Mouse (Mus musculus) fibroblast of lung, adult 2 months (primary cell): ENCODE measurements around the gene Bhlhe41.

Experiments used
- DNase-seq: peaks from one replicate; pipeline ENCODE4 v3.0.0-alpha.2; 2011; ENCODE audit warnings: low read depth

The Bhlhe41 gene

GRCm38 (mm10) chr6:145865289-145865885 is at the start of gene Bhlhe41:
Bhlhe41 (minus strand) TSS chr6:145865558.
- DNase-seq: peak; percentile 54

GRCm38 (mm10) chr6:145912232-145912631 is 46.9 kb upstream of the Bhlhe41 start:
- DNase-seq: no peak

- no peak for DNase-seq
Observed at GRCm38 (mm10) chr6:145910469-145911426, 45.4 kb upstream of the Bhlhe41 start.

- DNase-seq: no peak
Observed at GRCm38 (mm10) chr6:145909943-145910342, 44.6 kb upstream of the Bhlhe41 start.

GRCm38 (mm10) chr6:145906096-145906890 is 40.9 kb upstream of the Bhlhe41 start:
- DNase-seq: no peak

GRCm38 (mm10) chr6:145904616-145905015 is 39.3 kb upstream of the Bhlhe41 start:
- DNase-seq: no peak

- DNase-seq: no peak
Observed at GRCm38 (mm10) chr6:145904169-145904568, 38.8 kb upstream of the Bhlhe41 start.

- no peak for DNase-seq
Observed at GRCm38 (mm10) chr6:145894669-145895342, 29.4 kb upstream of the Bhlhe41 start.

- DNase-seq: no peak
Observed at GRCm38 (mm10) chr6:145893366-145894021, 28.1 kb upstream of the Bhlhe41 start.

- DNase-seq: no peak
Observed at GRCm38 (mm10) chr6:145892381-145893265, 27.3 kb upstream of the Bhlhe41 start.

- no peak for DNase-seq
Observed at GRCm38 (mm10) chr6:145891951-145892350, 26.6 kb upstream of the Bhlhe41 start.

- DNase-seq: no peak
Observed at GRCm38 (mm10) chr6:145887719-145888118, 22.4 kb upstream of the Bhlhe41 start.

- DNase-seq: no peak
Observed at GRCm38 (mm10) chr6:145886277-145886676, 20.9 kb upstream of the Bhlhe41 start.

- no peak for DNase-seq
Observed at GRCm38 (mm10) chr6:145885069-145885468, 19.7 kb upstream of the Bhlhe41 start.

GRCm38 (mm10) chr6:145883668-145884067 is 18.3 kb upstream of the Bhlhe41 start:
- no peak for DNase-seq

GRCm38 (mm10) chr6:145883010-145883409 is 17.7 kb upstream of the Bhlhe41 start:
- DNase-seq: no peak

- no peak for DNase-seq
Observed at GRCm38 (mm10) chr6:145880609-145881008, 15.3 kb upstream of the Bhlhe41 start.

GRCm38 (mm10) chr6:145876986-145877735 is 11.8 kb upstream of the Bhlhe41 start:
- DNase-seq: no peak

GRCm38 (mm10) chr6:145873354-145873753 is 8.0 kb upstream of the Bhlhe41 start:
- DNase-seq: no peak

- no peak for DNase-seq
Observed at GRCm38 (mm10) chr6:145872010-145872409, 6.7 kb upstream of the Bhlhe41 start.
